Mouse (Mus musculus) kidney, postnatal 25 days (tissue): ENCODE measurements around the gene Mapk6.
"Not testable (repeated sequence)": the region's sequence is repeated elsewhere in the genome, so short reads cannot be mapped to it uniquely, and the experiment has no call there.

Source experiments
- DNase-seq, 2 experiments: peaks; one replicate each; pipeline ENCODE4 v3.0.0; 2021; ENCODE audit warnings: mixed read lengths in 2 of 2

Mapk6 gene

GRCm38 (mm10) chr9:75409852-75410378, at the start of gene Mapk6:
Gene Mapk6 (minus strand): TSS chr9:75410005.
- peak; percentile 97 for DNase-seq

DNA sequence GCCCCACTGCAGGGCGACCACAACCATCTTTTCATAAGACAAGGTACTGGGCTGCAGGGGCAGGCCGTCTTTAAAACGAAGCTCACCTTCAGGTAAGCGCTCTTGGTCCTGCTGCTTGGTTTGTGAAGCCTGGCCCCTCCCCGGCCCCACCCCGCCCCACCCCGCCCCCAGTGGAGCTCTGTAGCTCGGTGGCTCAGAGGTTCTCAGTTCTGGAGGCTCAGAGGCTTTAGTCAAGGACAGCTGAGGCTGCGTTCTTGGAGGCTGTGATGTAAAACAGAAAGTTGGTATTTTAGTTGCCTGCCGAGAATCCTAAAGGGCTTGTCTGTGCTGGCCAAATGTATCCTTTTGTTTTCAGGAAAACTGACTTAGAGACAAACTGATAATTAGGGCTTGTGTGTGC, 45.9 kb upstream of the Mapk6 start:
- no peak for DNase-seq

DNA sequence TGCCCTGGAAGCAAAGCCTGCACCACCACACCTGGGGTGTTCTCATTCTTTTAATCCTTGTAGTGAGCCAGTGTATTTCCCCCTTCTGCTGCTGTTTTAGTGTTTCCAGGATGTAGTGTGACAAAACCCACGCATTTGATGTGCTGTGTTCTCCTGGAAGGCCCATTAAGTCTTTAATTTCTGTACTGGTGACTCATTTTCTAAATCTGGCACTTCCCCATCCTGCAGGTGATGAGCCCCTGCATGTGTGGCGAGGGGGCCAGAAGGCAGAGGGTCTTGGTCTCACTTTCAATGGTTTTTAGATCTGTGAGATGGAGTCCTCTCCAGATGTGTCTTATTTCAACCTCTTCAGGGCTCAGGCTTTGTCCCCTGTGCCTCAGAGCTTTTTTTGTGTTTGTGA, 44.2 kb upstream of the Mapk6 start:
- no peak for DNase-seq

DNA sequence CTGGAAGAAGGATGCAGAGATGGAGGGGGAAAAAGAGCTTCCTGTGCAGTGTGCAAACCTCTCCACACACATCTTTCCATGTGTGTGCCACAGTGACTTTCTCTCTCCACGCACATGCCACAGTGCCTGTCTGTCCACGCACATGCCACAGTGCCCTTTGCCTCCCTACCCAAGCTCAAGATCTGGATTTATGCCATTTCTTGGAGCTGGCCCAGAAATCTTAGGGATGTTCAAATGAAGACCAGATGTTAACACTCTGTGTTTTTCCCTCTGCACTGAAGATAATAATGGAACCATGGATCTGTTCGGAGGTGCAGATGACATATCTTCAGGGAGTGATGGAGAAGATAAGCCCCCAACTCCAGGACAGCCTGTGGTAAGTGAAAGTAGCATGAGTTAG, 38.2 kb upstream of the Mapk6 start:
- no peak for DNase-seq

DNA sequence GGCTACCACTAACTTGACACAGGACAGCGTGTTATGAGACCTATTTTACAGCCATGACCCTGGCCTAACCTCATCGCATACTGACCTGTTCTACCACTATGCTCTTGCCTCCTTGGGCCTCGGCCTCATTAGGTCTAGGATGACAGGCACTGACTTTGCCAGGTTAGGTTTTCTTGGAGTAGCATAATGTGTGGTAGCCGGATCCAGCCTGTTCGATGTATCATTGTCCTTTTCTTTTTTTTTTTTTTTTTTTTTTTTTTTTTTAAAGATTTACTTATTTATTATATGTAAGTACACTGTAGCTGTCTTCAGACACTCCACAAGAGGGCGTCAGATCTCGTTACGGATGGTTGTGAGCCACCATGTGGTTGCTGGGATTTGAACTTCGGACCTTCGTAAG, 36.8 kb upstream of the Mapk6 start:
- DNase-seq: not testable (repeated sequence)

DNA sequence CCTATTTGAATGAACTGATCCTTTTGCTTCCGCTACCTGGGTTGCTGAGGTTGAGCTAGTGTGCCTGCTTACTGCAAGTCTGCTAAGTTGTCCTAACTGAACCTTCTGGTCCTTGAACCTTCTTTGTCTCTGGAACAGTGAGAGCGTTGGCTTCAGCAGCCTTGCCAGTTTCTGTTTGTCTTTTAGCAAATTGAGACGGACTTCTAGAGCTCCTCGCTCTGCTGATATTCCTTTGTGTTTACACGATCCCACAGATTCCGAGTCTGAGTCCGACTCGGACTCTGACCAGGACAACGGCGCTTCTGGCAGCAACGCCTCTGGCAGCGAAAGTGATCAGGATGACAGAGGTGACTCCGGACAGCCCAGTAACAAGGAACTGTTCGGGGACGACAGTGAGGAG, 35.2 kb upstream of the Mapk6 start:
- no peak for DNase-seq

DNA sequence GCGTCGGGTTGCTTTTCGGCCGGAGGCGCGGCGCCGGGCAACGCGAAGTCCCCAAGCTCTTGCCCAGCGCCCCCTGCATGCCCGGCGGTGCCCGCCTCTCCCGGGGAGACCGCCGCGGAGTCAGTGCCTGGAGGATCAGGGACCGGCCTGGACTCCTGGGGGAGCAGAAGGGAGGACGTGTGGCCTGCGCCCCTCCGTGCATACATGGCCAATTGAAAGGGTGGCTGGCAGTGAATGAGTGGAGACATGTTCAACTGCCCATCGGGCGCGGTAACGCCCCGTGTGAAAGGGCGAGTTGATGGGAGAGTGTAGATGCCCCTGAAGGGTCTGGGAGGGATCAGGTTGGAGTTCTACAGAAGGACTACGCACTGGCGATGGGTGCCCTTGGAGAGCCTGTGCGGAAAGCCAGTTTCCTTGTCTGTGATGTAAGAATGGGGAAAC, 31.9 kb upstream of the Mapk6 start:
- no peak for DNase-seq

GRCm38 (mm10) chr9:75440796-75441666, 31.2 kb upstream of the Mapk6 start, which contains the start of gene Leo1:
Gene Leo1 (plus strand): TSS chr9:75441524.
- peak; percentile 91 to 96 for DNase-seq

- peak in 1 of 2 experiments; percentile 73 for DNase-seq
Measured at GRCm38 (mm10) chr9:75437653-75438385, 28.0 kb upstream of the Mapk6 start.

DNA sequence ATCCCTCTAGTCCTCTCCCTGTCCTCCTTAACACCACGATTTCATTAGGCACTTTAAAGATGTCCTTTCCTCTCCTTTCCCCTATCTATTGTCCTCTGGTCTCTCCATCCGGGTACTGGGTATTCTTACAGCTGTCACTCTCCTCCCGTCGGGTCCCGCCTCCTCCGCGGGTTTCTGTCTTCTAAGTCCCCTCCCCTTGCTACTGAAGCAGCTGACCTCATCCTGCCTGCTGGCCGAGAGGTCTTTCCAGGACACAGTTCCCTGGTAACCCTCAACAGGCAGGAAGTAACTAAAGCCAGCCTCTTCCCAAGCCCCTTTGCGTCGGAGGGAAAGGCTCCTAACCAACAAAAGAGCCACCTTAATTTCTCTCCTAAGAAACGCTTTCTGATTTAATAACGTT, 26.1 kb upstream of the Mapk6 start:
- DNase-seq: peak; percentile 85 to 94

GRCm38 (mm10) chr9:75435291-75435690, 25.5 kb upstream of the Mapk6 start:
- no peak for DNase-seq

- DNase-seq: no peak
Measured at GRCm38 (mm10) chr9:75434872-75435271, 25.1 kb upstream of the Mapk6 start.

DNA sequence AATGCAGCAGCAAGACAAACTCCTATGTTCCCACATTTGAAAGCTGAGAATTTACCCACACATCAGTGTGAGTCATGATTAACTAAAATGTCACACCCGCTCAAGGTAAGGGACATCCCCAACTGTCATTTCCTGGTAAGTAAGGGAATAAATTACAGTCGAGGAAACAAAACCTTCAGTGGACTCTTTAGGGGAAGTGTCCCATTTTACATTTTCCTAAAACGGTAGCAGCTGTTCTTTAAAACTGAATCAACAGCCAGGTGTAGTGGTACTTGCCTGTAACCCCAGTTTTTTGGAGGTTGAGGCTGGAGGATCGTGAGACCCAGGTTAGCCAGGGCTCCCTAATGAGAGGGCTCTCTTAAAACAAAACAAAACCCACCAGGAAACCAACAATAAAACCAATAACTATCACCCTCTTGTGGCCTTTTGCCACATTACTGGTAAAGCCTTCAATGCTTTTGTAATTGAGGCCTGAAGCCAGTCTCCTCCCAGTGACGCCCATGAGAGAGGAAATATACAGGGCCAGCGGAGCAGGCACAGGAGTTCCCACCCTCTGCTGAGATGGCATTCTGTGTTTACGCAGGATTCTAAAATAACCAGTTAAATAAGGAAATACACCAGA, 24.5 kb upstream of the Mapk6 start:
- DNase-seq: peak; percentile 68 to 73

- DNase-seq: no peak
Measured at GRCm38 (mm10) chr9:75432694-75433093, 22.9 kb upstream of the Mapk6 start.

DNA sequence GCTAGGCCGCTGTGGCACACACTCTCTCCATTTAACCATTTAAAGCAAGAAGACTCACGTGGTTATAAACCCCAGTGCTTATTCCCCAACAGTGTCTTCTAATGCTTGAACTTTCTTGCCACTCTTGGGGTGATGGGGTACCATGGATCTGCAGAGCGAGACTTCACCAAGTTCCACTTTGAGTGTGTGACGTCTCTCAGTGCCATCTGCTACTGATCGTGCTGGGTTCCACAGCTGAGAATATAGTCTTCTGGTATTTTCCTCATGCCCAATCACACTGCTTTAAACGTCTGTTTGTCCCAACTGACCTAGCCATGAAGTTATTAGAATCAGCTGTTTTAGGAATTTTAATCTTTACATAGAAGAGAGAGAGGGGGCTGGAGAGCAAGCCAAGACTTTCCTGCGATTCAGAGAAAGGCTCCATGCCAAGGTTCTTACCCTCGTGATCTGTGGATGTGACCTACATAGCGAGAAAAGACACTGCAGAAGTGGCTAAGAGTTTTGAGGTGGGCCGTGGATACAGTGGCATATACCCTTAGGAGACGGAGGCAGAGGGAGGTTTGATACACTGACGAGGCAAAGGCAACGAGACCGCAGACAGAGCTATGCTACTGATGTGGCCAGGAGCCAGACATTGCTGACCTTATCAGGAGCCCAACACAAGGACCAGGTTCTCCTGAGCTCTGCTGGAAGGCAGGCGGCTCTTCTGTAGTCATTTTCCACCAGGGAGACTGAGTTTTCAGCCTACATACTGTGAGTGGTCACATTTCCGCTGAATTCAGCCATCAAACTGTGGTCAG, 21.2 kb upstream of the Mapk6 start:
- DNase-seq: no peak

- no peak for DNase-seq
Measured at GRCm38 (mm10) chr9:75429657-75430056, 19.9 kb upstream of the Mapk6 start.

DNA sequence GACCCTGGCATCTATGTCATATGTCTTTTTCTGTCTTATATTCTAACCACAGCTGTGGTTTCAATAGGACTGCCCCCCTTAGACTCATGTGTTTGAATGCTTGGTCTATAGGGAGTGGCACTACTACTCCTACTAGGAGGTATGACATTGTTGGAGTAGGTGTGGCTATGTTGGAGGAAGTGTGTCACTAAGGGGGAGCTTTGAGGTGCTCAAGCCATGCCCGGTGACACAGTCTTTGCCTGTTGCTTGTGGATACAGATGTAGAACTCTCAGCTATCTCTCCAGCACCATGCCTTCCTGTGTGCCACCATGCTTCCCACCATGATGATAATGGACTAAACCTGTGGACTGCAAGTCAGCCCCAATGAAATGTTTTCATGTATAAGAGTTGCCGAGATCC, 19.2 kb upstream of the Mapk6 start:
- no peak for DNase-seq

GRCm38 (mm10) chr9:75428274-75428600, 18.4 kb upstream of the Mapk6 start:
- DNase-seq: no peak

DNA sequence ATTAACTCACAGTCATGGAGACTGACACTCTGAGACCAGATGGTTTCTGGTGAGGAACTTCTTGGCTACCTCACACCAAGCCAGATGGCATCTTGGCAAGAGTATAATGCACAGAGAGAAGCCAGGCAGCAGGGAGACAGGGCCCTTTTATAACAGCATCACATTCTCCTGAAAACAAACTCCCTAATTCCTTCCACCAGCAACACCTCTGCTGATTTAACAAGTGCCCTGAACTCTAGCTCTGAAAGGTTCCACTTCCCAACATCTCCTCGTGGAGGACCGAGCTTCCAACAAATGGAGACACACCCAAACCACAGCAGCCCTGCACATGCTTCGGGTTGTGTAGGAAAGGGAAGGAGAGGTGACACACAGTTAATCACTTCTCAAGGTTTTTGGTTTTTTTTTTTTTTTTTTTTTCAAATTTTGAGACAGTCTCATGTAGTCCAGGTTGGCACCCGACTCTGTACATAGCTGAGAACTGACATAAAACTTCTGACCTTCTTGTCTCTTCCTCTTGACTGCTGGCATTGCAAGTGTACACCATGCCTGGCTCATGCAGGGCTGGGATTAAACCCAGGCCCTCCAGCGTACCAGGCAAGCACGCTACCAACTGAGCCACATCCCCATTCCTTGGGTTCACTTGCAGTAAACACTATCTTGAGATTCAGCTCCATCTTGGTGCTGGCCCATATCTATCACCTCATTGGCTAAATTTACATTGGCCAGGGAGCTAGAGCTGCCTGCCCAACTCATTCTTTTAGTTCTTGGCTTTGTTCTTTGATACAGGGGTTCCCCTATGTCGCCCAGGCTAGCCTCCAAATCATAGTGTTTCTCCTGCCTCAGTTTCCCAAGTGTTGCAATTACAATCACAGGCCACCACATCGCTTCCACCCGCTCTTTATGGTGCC, 17.8 kb upstream of the Mapk6 start:
- DNase-seq: no peak

DNA sequence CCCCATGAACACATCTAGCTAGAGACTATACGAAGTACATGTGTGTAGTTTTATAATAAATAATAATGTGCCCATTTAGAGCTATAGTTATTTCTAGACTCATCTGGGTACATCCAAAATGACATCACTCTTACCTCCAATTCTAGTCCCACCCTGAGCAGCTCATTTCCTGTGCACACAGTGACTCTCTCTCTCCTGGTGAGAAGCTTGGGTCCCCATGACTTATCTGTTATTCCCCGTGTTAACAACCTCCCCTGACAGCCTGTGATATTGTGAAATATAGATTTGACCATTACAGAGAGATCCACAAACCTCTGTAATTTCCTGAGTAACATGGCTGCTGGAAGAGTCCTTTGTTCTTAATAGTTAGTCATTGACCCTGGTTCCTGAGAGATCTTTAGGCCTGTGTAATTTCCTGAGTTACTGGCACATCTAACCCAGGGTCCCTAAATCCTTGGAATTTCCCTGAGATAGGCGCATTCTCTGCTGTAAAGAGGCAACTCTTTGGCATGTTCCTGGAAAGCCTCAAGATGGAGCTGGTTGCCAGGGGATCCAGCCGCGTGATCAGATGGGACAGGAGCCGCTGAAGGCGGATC, 16.1 kb upstream of the Mapk6 start:
- DNase-seq: no peak
